Mouse (Mus musculus): Measurements from ENCODE around the gene Gm9817. TPM values are rescaled to one million over a fixed set of nuclear protein-coding genes. Genes with fewer than 3 reads are reported as not detected.

Gene Gm9817
- polyA plus RNA-seq, 1 experiment from 2014 or later, result not detected

- WGBS, result 90% methylated on average over 9 of the region's 9 CpGs
- Histone ChIP-seq H3K36me3 (no peaks in the 10 kb centered on the region), H3K4me3 (no peak overlapping the region), H3K9me3 (replicated peaks) (no peaks in the 10 kb centered on the region), H3K27ac (replicated peaks) (no peak overlapping the region), H3K27me3 (ENCODE audit: low read depth, poor library complexity, severe bottlenecking) (no peaks in the 10 kb centered on the region; the same call in 1 of the 2 replicates), H3K4me1 (no peaks in the 10 kb centered on the region)
- no peak for DNase-seq (ENCODE audit: low spot score)
Observed at GRCm38 (mm10) chr13:45095028-45095427, 16.5 kb downstream of the Gm9817 start.

GRCm38 (mm10) chr13:45099582-45100229, 21.2 kb downstream of the Gm9817 start:
- Histone ChIP-seq H3K9me3 (replicated peaks) (no peaks in the 10 kb centered on the region), H3K4me1 (no peaks in the 10 kb centered on the region)
- 84% methylated on average over 10 of the region's 10 CpGs for WGBS

GRCm38 (mm10) chr13:45106480-45106879, 28.0 kb downstream of the Gm9817 start:
- Histone ChIP-seq H3K27ac (replicated peaks) (no peak overlapping the region), H3K36me3 (no peaks in the 10 kb centered on the region), H3K4me1 (peaks cover 11% of the 10 kb centered on the region), H3K27me3 (ENCODE audit: low read depth, poor library complexity, severe bottlenecking) (peaks cover 65% of the 10 kb centered on the region), H3K4me3 (no peak overlapping the region), H3K9me3 (replicated peaks) (no peaks in the 10 kb centered on the region)
- 81% methylated on average over 3 of the region's 3 CpGs for WGBS
- no peak for DNase-seq (ENCODE audit: low spot score)

More at GRCm38 (mm10) chr13:45099582-45100229, 21.2 kb downstream of the Gm9817 start:
- Histone ChIP-seq H3K4me3 (no peak overlapping the region), H3K27me3 (ENCODE audit: low read depth, poor library complexity, severe bottlenecking) (peaks cover 16% of the 10 kb centered on the region), H3K27ac (replicated peaks) (no peak overlapping the region), H3K36me3 (no peaks in the 10 kb centered on the region)
- no peak for DNase-seq (ENCODE audit: low spot score)

- H3K9me3 ChIP-seq (replicated peaks), result no peaks in the 10 kb centered on the region
- peaks cover 11% of the 10 kb centered on the region for H3K4me1 ChIP-seq
- H3K27me3 ChIP-seq (ENCODE audit: low read depth, poor library complexity, severe bottlenecking), result peaks cover 67% of the 10 kb centered on the region
- no peak overlapping the region for H3K27ac ChIP-seq (replicated peaks)
- H3K36me3 ChIP-seq, result no peaks in the 10 kb centered on the region
- DNase-seq (ENCODE audit: low spot score), result no peak
- 37% methylated on average over 7 of the region's 7 CpGs for WGBS
- no peak overlapping the region for H3K4me3 ChIP-seq
Observed at GRCm38 (mm10) chr13:45108851-45109390, 30.4 kb downstream of the Gm9817 start.

GRCm38 (mm10) chr13:45118375-45118774, 39.9 kb downstream of the Gm9817 start:
- WGBS, result 89% methylated on average over 5 of the region's 5 CpGs
- H3K27ac ChIP-seq (replicated peaks), result no peak overlapping the region
- H3K4me1 ChIP-seq, result no peaks in the 10 kb centered on the region
- H3K27me3 ChIP-seq (ENCODE audit: low read depth, poor library complexity, severe bottlenecking), result 0 out of 2 replicates have a peak, but pooled peaks cover 6% of the 10 kb centered on the region
- no peaks in the 10 kb centered on the region for H3K36me3 ChIP-seq
- H3K4me3 ChIP-seq, result no peak overlapping the region
- H3K9me3 ChIP-seq (replicated peaks), result no peaks in the 10 kb centered on the region
- DNase-seq (ENCODE audit: low spot score), result no peak

- Histone ChIP-seq H3K9me3 (replicated peaks) (no peaks in the 10 kb centered on the region), H3K4me1 (no peaks in the 10 kb centered on the region), H3K27me3 (ENCODE audit: low read depth, poor library complexity, severe bottlenecking) (0 out of 2 replicates have a peak, but pooled peaks cover 6% of the 10 kb centered on the region), H3K4me3 (no peak overlapping the region), H3K27ac (replicated peaks) (no peak overlapping the region), H3K36me3 (no peaks in the 10 kb centered on the region)
- 78% methylated on average over 3 of the region's 3 CpGs for WGBS
- DNase-seq (ENCODE audit: low spot score), result no peak
Observed at GRCm38 (mm10) chr13:45118822-45119221, 40.3 kb downstream of the Gm9817 start.

Other genes starting within 250 kb of the Gm9817 start
- gene Dtnbp1, start 76.5 kb upstream of the Gm9817 start, polyA plus RNA-seq (2016; fragmentation: Nextera tagmentation; extraction: Ambion mirVana), result 74.1 and 75.7 TPM in 2 replicates

Data from midbrain, embryonic 10.5 days (tissue).